Mouse (Mus musculus) stomach, postnatal 0 days (tissue): ENCODE results near the gene Msmp.

Experiments
- CTCF ChIP-seq: IDR thresholded peaks from 2 replicates; pipeline ENCODE4 v1.5.1; 2016; ENCODE audit warnings: antibody characterized with exemption, low read depth, mild to moderate bottlenecking, moderate library complexity
- EP300 ChIP-seq: optimal IDR thresholded peaks from 2 replicates; pipeline ENCODE3; 2016; ENCODE audit warnings: antibody characterized with exemption

- TF ChIP-seq EP300, result no peak
- TF ChIP-seq CTCF, result no peak
These were observed 9.2 kb upstream of the Msmp start for GRCm38 (mm10) chr4:43593453-43593852.
